Mouse (Mus musculus) kidney, postnatal 14 days (tissue): ENCODE results near the gene Cdan1.
"Not testable (repeated sequence)": the region's sequence is repeated elsewhere in the genome, so short reads cannot be mapped to it uniquely, and the experiment has no call there.

ENCODE experiments used
- DNase-seq: peaks from one replicate; pipeline ENCODE4 v3.0.0; 2022; ENCODE audit warnings: mixed read lengths

Cdan1 gene

GRCm38 (mm10) chr2:120731877-120732530, 117.9 kb downstream of the Cdan1 start:
- DNase-seq = no peak

- peak; percentile 97 for DNase-seq
Measured at GRCm38 (mm10) chr2:120731167-120731862, 118.6 kb downstream of the Cdan1 start.

GRCm38 (mm10) chr2:120730639-120731166, 119.2 kb downstream of the Cdan1 start:
- DNase-seq = no peak

GRCm38 (mm10) chr2:120729775-120730585, 119.9 kb downstream of the Cdan1 start:
- DNase-seq = peak; percentile 17

- no peak for DNase-seq
Measured at GRCm38 (mm10) chr2:120724176-120724575, 125.8 kb downstream of the Cdan1 start.

- DNase-seq = no peak
Measured at GRCm38 (mm10) chr2:120723621-120724020, 126.3 kb downstream of the Cdan1 start.

GRCm38 (mm10) chr2:120722491-120722890, 127.4 kb downstream of the Cdan1 start:
- no peak for DNase-seq

- no peak for DNase-seq
Measured at GRCm38 (mm10) chr2:120721911-120722310, 128.0 kb downstream of the Cdan1 start.

- no peak for DNase-seq
Measured at GRCm38 (mm10) chr2:120720821-120721220, 129.1 kb downstream of the Cdan1 start.

- DNase-seq = no peak
Measured at GRCm38 (mm10) chr2:120718496-120718895, 131.4 kb downstream of the Cdan1 start.

GRCm38 (mm10) chr2:120713441-120713840, 136.5 kb downstream of the Cdan1 start:
- no peak for DNase-seq

- no peak for DNase-seq
Measured at GRCm38 (mm10) chr2:120710948-120711347, 139.0 kb downstream of the Cdan1 start.

- no peak for DNase-seq
Measured at GRCm38 (mm10) chr2:120710154-120710553, 139.8 kb downstream of the Cdan1 start.

- DNase-seq = no peak
Measured at GRCm38 (mm10) chr2:120707041-120707440, 142.9 kb downstream of the Cdan1 start.

- no peak for DNase-seq
Measured at GRCm38 (mm10) chr2:120702675-120703074, 147.3 kb downstream of the Cdan1 start.

GRCm38 (mm10) chr2:120700379-120700885, 149.5 kb downstream of the Cdan1 start:
- DNase-seq = no peak

GRCm38 (mm10) chr2:120697767-120698166, 152.2 kb downstream of the Cdan1 start:
- no peak for DNase-seq

GRCm38 (mm10) chr2:120681151-120681550, 168.8 kb downstream of the Cdan1 start:
- not testable (repeated sequence) for DNase-seq

- DNase-seq = no peak
Measured at GRCm38 (mm10) chr2:120670253-120670652, 179.7 kb downstream of the Cdan1 start.

- no peak for DNase-seq
Measured at GRCm38 (mm10) chr2:120667446-120667845, 182.5 kb downstream of the Cdan1 start.
